Mouse (Mus musculus): ENCODE data around the gene Ntmt1.
A peak's percentile ranks its signal among the peaks of the same experiment; 100 is the strongest.

The Ntmt1 gene

DNA sequence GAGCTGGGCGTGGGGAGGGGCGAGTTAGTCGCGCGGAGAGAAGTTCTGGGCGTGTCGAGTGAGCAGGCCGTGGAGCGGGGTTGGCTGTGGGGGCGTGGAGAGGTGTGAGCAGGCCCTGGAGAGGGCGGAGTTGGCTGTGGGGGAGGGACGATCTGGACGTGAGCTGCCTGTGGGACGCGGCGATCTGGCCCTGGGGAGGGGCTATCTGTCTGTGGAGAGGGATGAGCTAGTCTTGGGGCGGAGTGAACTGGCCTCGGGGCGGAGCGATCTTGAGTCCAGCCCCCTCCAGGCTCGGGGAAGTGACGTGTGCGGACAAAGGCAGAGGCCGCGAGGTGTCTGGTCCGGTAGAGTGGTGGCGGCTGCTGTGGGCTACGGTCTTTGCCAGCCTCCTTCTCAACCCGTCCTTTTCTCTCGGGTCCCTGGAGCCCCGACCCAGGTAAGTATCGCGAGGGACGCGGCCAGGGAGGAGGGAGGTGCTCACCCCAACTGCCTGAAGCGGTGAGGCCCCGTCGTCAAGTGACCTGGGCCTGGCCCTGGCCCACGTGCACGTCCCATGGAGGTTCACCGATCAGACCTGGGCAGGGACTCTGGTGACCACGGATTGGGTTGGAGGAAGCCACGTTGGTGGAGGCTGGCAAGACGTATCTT lies at the start of gene Ntmt1:
Ntmt1 (plus strand) TSS at position 179 of the 648 bp plus-strand sequence.
- DNase-seq (ENCODE audit: low spot score), result peak; percentile 100

GRCm38 (mm10) chr2:30758341-30759087 lies 49.1 kb upstream of the Ntmt1 start:
- peak; percentile 91 for DNase-seq (ENCODE audit: low spot score)

GRCm38 (mm10) chr2:30759088-30759374 lies 48.6 kb upstream of the Ntmt1 start:
- DNase-seq (ENCODE audit: low spot score), result no peak

GRCm38 (mm10) chr2:30759442-30759841 lies 48.2 kb upstream of the Ntmt1 start:
- DNase-seq (ENCODE audit: low spot score), result no peak

GRCm38 (mm10) chr2:30759858-30760547 lies 47.6 kb upstream of the Ntmt1 start:
- DNase-seq (ENCODE audit: low spot score), result no peak

GRCm38 (mm10) chr2:30760706-30761105 lies 46.9 kb upstream of the Ntmt1 start:
- DNase-seq (ENCODE audit: low spot score), result no peak

GRCm38 (mm10) chr2:30766446-30766845 lies 41.2 kb upstream of the Ntmt1 start:
- no peak for DNase-seq (ENCODE audit: low spot score)

GRCm38 (mm10) chr2:30767626-30768240 lies 39.9 kb upstream of the Ntmt1 start:
- no peak for DNase-seq (ENCODE audit: low spot score)

- no peak for DNase-seq (ENCODE audit: low spot score)
These were observed 39.1 kb upstream of the Ntmt1 start for GRCm38 (mm10) chr2:30768529-30768928.

DNA sequence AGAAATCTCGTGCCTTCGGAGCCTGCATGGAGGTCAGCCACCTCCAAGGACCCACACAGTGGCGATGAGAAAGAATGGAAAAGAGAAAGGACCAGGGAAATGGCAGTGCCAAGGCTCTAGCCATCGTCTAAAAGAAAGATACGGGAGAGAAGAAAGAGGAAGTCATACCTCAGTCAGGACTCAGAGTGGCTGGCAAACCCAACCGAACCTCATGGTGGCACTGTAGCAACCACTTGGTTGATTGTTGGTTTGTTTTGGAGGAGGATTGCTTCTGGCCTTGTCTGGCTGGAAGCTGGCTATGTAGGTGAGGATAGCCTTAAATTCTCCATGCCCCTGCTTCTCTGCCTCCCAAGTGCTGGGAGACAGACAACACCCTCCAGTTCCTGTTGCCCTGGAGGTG lies 38.4 kb upstream of the Ntmt1 start:
- DNase-seq (ENCODE audit: low spot score), result no peak

DNA sequence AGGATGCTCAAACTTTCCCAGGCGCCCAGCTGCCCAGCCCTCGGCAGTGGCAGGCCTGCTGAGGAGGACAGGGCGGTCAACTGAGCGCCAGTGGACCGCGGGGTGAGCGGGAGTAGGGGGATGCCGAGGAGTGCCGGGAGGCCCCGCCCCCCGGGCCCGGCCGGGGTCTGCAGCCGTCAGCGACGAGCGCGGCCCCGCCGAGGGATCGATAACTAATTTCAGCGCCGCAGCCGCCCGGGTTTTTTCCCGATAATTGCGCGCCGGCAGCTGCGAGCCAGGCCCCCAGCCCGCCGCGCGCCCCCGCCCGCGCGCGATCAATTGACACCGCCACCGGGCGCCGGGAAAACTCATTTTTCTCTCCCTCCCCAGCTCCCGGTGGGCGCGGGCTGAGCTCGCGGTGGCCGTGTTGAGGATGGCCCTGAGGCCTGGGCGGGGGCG lies 36.2 kb upstream of the Ntmt1 start:
- DNase-seq (ENCODE audit: low spot score), result no peak

GRCm38 (mm10) chr2:30771806-30772460 lies 35.7 kb upstream of the Ntmt1 start:
- DNase-seq (ENCODE audit: low spot score), result peak; percentile 87

- no peak for DNase-seq (ENCODE audit: low spot score)
These were observed 34.9 kb upstream of the Ntmt1 start for GRCm38 (mm10) chr2:30772581-30773312.

- no peak for DNase-seq (ENCODE audit: low spot score)
These were observed 34.2 kb upstream of the Ntmt1 start for GRCm38 (mm10) chr2:30773313-30774005.

GRCm38 (mm10) chr2:30775955-30776354 lies 31.7 kb upstream of the Ntmt1 start:
- no peak for DNase-seq (ENCODE audit: low spot score)

DNA sequence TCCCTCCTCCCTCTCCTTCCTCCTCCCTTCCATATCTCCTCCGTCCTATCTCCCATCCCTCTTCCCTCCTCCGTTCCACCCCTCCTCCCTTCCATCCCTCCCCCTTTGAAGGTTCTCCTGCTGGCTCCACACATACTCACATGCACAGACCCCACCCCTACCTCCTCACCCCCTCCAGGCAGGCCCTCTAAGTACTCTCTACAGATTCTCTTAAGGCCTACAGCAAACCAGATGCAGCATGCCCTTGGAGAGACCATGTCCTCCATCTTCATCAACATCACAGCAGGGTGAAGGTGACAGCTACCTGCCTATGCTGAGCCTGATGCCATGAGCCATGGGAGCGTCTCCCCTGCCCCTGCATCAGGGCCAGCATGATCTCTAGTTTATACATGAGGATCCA lies 30.4 kb upstream of the Ntmt1 start:
- no peak for DNase-seq (ENCODE audit: low spot score)

DNA sequence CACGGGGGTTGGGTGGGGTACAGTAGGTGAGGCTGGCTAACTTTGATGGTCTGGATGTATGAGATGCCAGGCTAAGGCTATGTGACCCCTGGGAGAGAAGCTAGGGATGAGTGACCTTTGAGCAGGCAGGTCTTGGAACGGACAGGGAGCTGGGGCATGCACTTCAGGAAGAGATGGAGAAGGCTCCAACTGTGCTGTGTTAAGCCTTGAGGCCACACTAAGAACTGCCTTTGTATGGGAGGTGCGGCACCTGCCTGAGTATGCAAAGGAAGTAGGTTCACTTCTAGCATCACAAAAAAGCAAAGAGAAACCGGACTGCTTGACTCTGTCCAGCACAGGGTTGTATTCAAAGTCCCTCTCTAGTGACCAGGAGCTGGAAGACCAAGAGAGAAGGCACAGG lies 29.4 kb upstream of the Ntmt1 start:
- DNase-seq (ENCODE audit: low spot score), result no peak

DNA sequence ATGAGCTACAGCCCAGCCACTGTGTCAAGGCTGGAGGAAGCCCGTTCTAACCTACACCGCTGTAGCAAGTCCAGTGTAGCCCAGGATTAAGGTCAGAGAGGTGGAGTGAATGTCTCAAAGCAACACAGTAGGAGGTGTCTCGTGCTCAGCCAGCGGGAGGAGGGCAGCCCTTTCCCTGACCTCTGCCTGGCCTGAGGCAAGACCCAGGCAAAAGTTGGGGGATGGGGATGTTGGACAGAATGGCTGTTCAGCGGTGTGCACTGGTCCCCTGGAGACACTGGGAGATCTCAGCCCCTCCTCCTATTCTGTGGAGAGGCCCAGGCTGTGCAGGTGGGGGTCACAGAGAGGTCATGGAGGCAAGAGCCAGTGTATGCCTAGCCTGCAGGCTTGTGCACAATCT lies 28.4 kb upstream of the Ntmt1 start:
- no peak for DNase-seq (ENCODE audit: low spot score)

- DNase-seq (ENCODE audit: low spot score), result no peak
These were observed 25.0 kb upstream of the Ntmt1 start for GRCm38 (mm10) chr2:30782312-30783290.

GRCm38 (mm10) chr2:30783346-30783745 lies 24.3 kb upstream of the Ntmt1 start:
- DNase-seq (ENCODE audit: low spot score), result peak; percentile 57

Data from ovary, postnatal 36 days (tissue).